Mouse (Mus musculus): ENCODE measurements around the gene Pilra.

Pilra gene

GRCm38 (mm10) chr5:137778635-137779034, 57.4 kb downstream of the Pilra start, which contains the start of gene Ppp1r35:
Gene Ppp1r35 (plus strand): TSS chr5:137778849.
- DNase-seq = peak; percentile 90 to 96

GRCm38 (mm10) chr5:137777267-137777845, 58.7 kb downstream of the Pilra start:
- no peak for DNase-seq

- no peak for DNase-seq
These were observed 59.6 kb downstream of the Pilra start for GRCm38 (mm10) chr5:137776408-137776918.

- no peak for DNase-seq
These were observed 60.3 kb downstream of the Pilra start for GRCm38 (mm10) chr5:137775587-137776290.

- no peak for DNase-seq
These were observed 63.3 kb downstream of the Pilra start for GRCm38 (mm10) chr5:137772755-137773154.
